Mouse (Mus musculus): ENCODE data around the gene Ky. TPM values are rescaled to one million over a fixed set of nuclear protein-coding genes. Genes with fewer than 3 reads are reported as not detected.

Ky gene
- polyA plus RNA-seq, 1 experiment from 2014 or later, result 0.24 TPM

DNA sequence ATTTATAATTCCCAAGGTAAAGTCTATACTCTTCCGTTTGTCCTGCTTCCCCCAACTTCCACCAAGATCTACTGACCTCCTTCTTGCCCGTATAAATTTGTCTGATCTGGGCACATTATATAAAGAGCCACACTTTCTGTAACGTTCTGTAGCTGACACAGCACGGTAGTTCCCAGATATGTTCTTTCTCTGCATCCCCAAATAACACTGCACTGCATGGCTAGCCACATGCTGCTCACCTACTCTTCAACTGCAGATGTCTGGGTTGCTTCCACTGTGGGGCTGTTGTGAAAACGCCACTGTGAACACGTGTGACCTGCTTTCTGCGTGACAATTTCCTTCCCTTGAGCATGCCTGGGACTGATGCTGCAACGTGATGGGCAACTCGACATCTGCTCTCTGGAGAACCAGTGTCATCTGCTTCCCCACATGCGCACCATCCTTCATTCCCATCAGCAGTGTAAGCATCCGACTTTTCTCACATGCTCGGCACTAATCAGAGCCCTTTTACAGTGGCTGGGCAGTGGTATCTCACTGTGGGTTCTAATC, 76.4 kb downstream of the Ky start:
- peaks cover 24% of the 10 kb centered on the region for H3K36me3 ChIP-seq
- no peak overlapping the region for H3K9ac ChIP-seq
- H3K27me3 ChIP-seq (replicated peaks), result no peaks in the 10 kb centered on the region
- no peak overlapping the region for H3K4me2 ChIP-seq (replicated peaks)
- H3K9me3 ChIP-seq, result no peaks in the 10 kb centered on the region
- no peak overlapping the region for H3K27ac ChIP-seq
- no peak overlapping the region for H3K4me3 ChIP-seq
- no peaks in the 10 kb centered on the region for H3K4me1 ChIP-seq
- ATAC-seq (ENCODE audit: low FRiP score, low read depth), result no peak
- 84% methylated on average over 12 of the region's 12 CpGs for WGBS

DNA sequence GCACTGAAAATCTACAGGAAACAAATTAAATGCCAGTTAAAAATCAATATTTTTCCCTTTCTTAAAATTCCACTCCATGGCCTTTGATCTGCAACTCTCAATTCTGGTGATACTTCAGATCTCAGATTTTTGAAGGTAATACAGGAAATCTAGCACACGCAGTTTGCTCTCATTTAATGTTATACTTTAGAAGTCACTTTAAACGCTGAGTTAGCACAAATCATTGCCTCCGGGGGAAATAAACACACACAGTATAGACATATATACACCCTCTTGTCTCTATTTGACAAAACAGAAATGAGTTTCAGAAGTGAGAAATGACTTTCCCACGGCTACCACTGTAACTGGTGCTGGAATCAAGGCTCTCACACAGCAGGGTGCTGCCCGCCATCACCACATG, 81.8 kb downstream of the Ky start:
- no peaks in the 10 kb centered on the region for H3K9me3 ChIP-seq
- ATAC-seq (ENCODE audit: low FRiP score, low read depth), result no peak
- H3K9ac ChIP-seq, result no peak overlapping the region
- H3K36me3 ChIP-seq, result peaks cover 31% of the 10 kb centered on the region
- 68% methylated on average over 5 of the region's 5 CpGs for WGBS
- H3K27ac ChIP-seq, result no peak overlapping the region
- H3K4me2 ChIP-seq (replicated peaks), result no peak overlapping the region
- no peaks in the 10 kb centered on the region for H3K27me3 ChIP-seq (replicated peaks)
- H3K4me3 ChIP-seq, result no peak overlapping the region
- no peaks in the 10 kb centered on the region for H3K4me1 ChIP-seq

DNA sequence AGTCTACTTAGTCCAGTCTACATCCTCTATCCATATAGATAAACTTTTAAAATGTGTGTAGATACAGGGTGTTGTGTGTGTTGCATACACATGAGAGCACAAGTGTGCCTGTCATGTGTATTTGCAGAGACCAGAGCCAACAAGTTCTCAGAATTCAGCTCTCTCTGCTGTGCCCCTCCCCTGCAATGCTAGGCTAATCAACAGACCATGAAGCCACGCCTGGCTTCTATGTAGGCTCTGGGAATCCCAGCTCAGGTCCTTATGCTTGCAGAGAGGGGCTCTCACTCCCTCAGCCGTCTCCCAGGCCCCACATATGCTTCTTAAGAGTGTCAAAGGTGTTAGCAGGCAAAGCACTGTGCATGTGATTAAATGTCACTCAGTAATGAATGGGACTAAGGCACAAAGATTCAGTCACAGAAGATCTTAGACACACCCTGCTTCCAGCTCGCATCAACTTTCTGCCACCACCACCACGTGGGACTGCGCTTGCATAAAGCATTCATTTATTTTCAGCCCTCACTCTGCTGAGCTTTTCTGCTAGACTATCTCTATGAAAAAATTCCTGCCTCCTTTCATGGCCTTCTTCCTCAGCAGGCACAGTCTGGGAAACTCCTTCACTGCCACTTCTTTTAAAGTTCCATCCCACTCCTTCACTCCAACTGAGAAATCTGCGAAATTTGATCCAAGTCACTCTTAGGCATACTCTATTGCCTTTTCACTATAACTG, 89.3 kb downstream of the Ky start:
- no peaks in the 10 kb centered on the region for H3K9me3 ChIP-seq
- peaks cover 27% of the 10 kb centered on the region for H3K36me3 ChIP-seq
- no peak overlapping the region for H3K4me2 ChIP-seq (replicated peaks)
- no peak overlapping the region for H3K4me3 ChIP-seq
- no peak for ATAC-seq (ENCODE audit: low FRiP score, low read depth)
- no peak overlapping the region for H3K9ac ChIP-seq
- no peaks in the 10 kb centered on the region for H3K27me3 ChIP-seq (replicated peaks)
- H3K27ac ChIP-seq, result no peak overlapping the region
- 0 out of 2 replicates have a peak, but pooled peaks cover 2% of the 10 kb centered on the region for H3K4me1 ChIP-seq
- 67% methylated on average over 6 of the region's 6 CpGs for WGBS

Other genes starting within 250 kb of the Ky start
- gene Ephb1, start 151.1 kb upstream of the Ky start, polyA plus RNA-seq (2016; fragmentation: Nextera tagmentation; extraction: Ambion mirVana), result 19.2 and 21.2 TPM in 2 replicates
- 177 and 194 TPM in 2 replicates for gene Anapc13, start 120.5 kb downstream of the Ky start, polyA plus RNA-seq (2016; fragmentation: Nextera tagmentation; extraction: Ambion mirVana)
- 47.2 and 53.9 TPM in 2 replicates for gene Cep63, start 120.8 kb downstream of the Ky start, polyA plus RNA-seq (2016; fragmentation: Nextera tagmentation; extraction: Ambion mirVana)
- gene Amotl2, start 210.9 kb downstream of the Ky start, polyA plus RNA-seq (2016; fragmentation: Nextera tagmentation; extraction: Ambion mirVana), result 115 and 129 TPM in 2 replicates

Measured in neural tube, embryonic 12.5 days (tissue).